Mouse (Mus musculus): ENCODE data around the gene Itm2c.

DNA sequence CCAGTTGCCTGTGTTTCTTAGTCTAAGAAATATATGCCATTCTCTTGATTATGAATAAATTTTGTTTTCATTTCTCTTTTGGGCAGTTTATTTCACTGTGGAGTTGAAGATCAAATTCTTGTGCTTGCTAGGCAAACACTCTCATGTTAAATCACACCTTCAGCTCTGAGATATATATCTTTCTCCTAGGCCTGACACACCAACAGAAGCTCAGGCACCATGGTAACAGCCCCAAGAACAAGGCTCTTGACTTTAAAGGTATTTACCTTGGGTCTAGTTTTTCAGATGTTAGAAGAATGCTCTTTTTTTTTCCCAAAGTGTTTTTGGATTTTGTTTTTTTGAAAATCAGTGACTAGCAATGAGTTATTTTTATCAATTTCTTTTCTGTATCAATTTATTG lies 21.8 kb downstream of the Itm2c start:
- TF ChIP-seq CTCF (IDR thresholded peaks at IDR 0.05; ENCODE audit: extremely low read depth, insufficient read depth, low read length), result no peak
- no peak for TF ChIP-seq POLR2A (IDR thresholded peaks at IDR 0.05; ENCODE audit: extremely low read depth, insufficient read depth, low read length)
